ENCODE assay signal across 20 mouse cellular contexts in the genomic region with DNA sequence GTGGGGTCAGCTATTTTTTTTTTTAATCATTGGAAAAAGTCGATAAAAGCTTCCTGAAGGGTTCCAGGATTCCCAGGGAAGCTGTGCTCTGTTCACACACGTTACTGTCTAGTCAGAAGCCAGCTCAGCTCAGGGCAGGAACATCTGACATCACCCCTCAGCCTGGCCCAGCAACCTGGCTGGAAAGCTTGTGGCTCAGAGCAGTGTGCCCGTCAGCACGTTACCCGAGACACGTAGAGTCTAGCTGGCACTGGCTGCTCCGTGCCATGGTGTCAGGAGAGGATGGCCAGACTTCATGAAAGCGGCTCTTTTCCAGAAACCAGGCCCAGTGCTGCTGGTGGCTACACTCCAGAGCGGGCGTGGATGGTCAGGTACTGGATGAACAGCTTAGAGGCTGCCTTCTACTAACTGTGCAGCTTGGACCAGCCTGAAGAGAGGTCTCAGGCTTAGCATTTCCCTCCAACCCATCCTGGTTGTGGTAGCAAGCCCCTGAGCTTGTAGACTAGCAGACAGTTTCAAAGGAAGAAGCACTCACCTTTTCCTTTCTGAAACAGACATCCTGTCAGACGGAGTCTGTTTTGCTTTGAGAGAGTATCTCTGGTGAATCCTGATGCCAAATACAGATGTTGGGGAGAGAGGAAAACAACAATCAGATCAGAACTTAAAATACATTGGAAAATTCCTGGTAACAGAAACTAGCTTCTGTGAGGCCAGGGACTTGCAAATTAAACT.
DNase-seq lines count a peak whose midpoint lies in the region; ATAC-seq lines count a peak whose summit lies in the region.
"Had no signal": no experiment of that assay in that cellular context is flagged by ENCODE, and none has a peak within 500 bp of the region (broad histone marks: within the 10 kb centered on the region; RNA-seq: fewer than 3 reads in every experiment).

No protein-coding gene starts in this region.

- WGBS in limb, embryonic 13.5 days, result 81% methylated on average over 11 of the region's 11 CpGs
- WGBS in limb, embryonic 10.5 days, result 85% methylated on average over 11 of the region's 11 CpGs
- 69% methylated on average over 11 of the region's 11 CpGs for WGBS in embryonic facial prominence, embryonic 15.5 days
- WGBS in limb, embryonic 15.5 days, result 72% methylated on average over 11 of the region's 11 CpGs

- ATAC-seq in limb, embryonic 13.5 days (ENCODE audit: low FRiP score, low read depth), result no peak
- ATAC-seq in embryonic facial prominence, embryonic 15.5 days (ENCODE audit: insufficient number of reproducible peaks, low FRiP score, low TSS enrichment, low read depth), result no peak
- 0 out of 2 replicates have a peak, but pooled peaks have one; percentile 30 for ATAC-seq in limb, embryonic 15.5 days (ENCODE audit: insufficient number of reproducible peaks, low FRiP score, low TSS enrichment, low read depth)
- ATAC-seq: intestine, embryonic 16.5 days; midbrain, embryonic 15.5 days had no signal

- H3K4me3 ChIP-seq in limb, embryonic 13.5 days, result no peak overlapping the region
- no peak overlapping the region for H3K4me3 ChIP-seq in limb, embryonic 10.5 days
- no peak overlapping the region for H3K4me3 ChIP-seq in embryonic facial prominence, embryonic 15.5 days (replicated peaks)
- no peak overlapping the region for H3K4me3 ChIP-seq in limb, embryonic 15.5 days
- H3K4me3 ChIP-seq: embryonic facial prominence, embryonic 12.5 days; forebrain, embryonic 12.5 days; midbrain, embryonic 15.5 days had no signal

- H3K27ac ChIP-seq in limb, embryonic 13.5 days, result peak overlapping the region; percentile 15; the same call in 1 of the 2 replicates
- H3K27ac ChIP-seq in limb, embryonic 10.5 days, result no peak overlapping the region
- peak overlapping the region; percentile 29; the same call in 1 of the 2 replicates for H3K27ac ChIP-seq in embryonic facial prominence, embryonic 15.5 days (replicated peaks)
- no peak overlapping the region for H3K27ac ChIP-seq in limb, embryonic 15.5 days
- H3K27ac ChIP-seq: embryonic facial prominence, embryonic 12.5 days; forebrain, embryonic 12.5 days; midbrain, embryonic 15.5 days had no signal

- DNase-seq in heart, adult 11 months, result peak; percentile 80
- DNase-seq in heart, postnatal 25 days (ENCODE audit: low spot score), result no peak
- no peak for DNase-seq in limb, embryonic 10.5 days (ENCODE audit: low spot score)
- DNase-seq in right cerebral cortex, adult 2 months (ENCODE audit: low spot score in 2 of 2), result no peak
- no peak for DNase-seq in frontal cortex, postnatal 25 days (ENCODE audit: low spot score in 2 of 2)
- DNase-seq: adrenal gland, postnatal 10 days; B cell, adult 2 months; cerebellum, postnatal 36 days; kidney, postnatal 10 days; layer of hippocampus, adult 9-11 months; lung, embryonic 14.5 days; right cerebral cortex, postnatal 25 days had no signal

- H3K27me3 ChIP-seq in limb, embryonic 13.5 days, result no peaks in the 10 kb centered on the region
- no peaks in the 10 kb centered on the region for H3K27me3 ChIP-seq in limb, embryonic 10.5 days (ENCODE audit: low read depth, poor library complexity, severe bottlenecking)
- no peaks in the 10 kb centered on the region for H3K27me3 ChIP-seq in embryonic facial prominence, embryonic 15.5 days
- no peaks in the 10 kb centered on the region for H3K27me3 ChIP-seq in limb, embryonic 15.5 days
- H3K27me3 ChIP-seq: embryonic facial prominence, embryonic 12.5 days; forebrain, embryonic 12.5 days; midbrain, embryonic 15.5 days had no signal

- H3K9ac ChIP-seq in limb, embryonic 13.5 days, result no peak overlapping the region
- no peak overlapping the region for H3K9ac ChIP-seq in embryonic facial prominence, embryonic 15.5 days
- no peak overlapping the region for H3K9ac ChIP-seq in limb, embryonic 15.5 days
- H3K9ac ChIP-seq: embryonic facial prominence, embryonic 12.5 days; forebrain, embryonic 12.5 days; lung, embryonic 14.5 days; midbrain, embryonic 15.5 days had no signal

- no peaks in the 10 kb centered on the region for H3K9me3 ChIP-seq in limb, embryonic 13.5 days
- H3K9me3 ChIP-seq in limb, embryonic 10.5 days (replicated peaks), result no peaks in the 10 kb centered on the region
- H3K9me3 ChIP-seq in embryonic facial prominence, embryonic 15.5 days (replicated peaks), result no peaks in the 10 kb centered on the region
- no peaks in the 10 kb centered on the region for H3K9me3 ChIP-seq in limb, embryonic 15.5 days
- H3K9me3 ChIP-seq: forebrain, embryonic 12.5 days; midbrain, embryonic 15.5 days had no signal

- intact Hi-C loops in heart, postnatal 25 days (cut with DNase I), result no loop called here

- 0 out of 2 replicates have a peak, but pooled peaks cover 11% of the 10 kb centered on the region for H3K4me1 ChIP-seq in limb, embryonic 13.5 days
- no peaks in the 10 kb centered on the region for H3K4me1 ChIP-seq in limb, embryonic 10.5 days
- H3K4me1 ChIP-seq in embryonic facial prominence, embryonic 15.5 days, result peaks cover 11% of the 10 kb centered on the region; the same call in 1 of the 2 replicates
- H3K4me1 ChIP-seq in limb, embryonic 15.5 days, result no peaks in the 10 kb centered on the region
- H3K4me1 ChIP-seq: forebrain, embryonic 12.5 days; midbrain, embryonic 15.5 days had no signal

- no peaks in the 10 kb centered on the region for H3K36me3 ChIP-seq in limb, embryonic 13.5 days
- no peaks in the 10 kb centered on the region for H3K36me3 ChIP-seq in limb, embryonic 10.5 days
- no peaks in the 10 kb centered on the region for H3K36me3 ChIP-seq in embryonic facial prominence, embryonic 15.5 days
- no peaks in the 10 kb centered on the region for H3K36me3 ChIP-seq in limb, embryonic 15.5 days
- H3K36me3 ChIP-seq: embryonic facial prominence, embryonic 12.5 days; forebrain, embryonic 12.5 days; midbrain, embryonic 15.5 days had no signal

- H3K4me2 ChIP-seq in limb, embryonic 13.5 days (replicated peaks), result no peak overlapping the region
- H3K4me2 ChIP-seq in embryonic facial prominence, embryonic 15.5 days (replicated peaks), result no peak overlapping the region
- no peak overlapping the region for H3K4me2 ChIP-seq in limb, embryonic 15.5 days
- H3K4me2 ChIP-seq: embryonic facial prominence, embryonic 12.5 days; forebrain, embryonic 12.5 days; liver, embryonic 11.5 days; lung, embryonic 14.5 days; midbrain, embryonic 15.5 days had no signal

Comparison
In these comparisons a context has a peak if more than half of its experiments do, and no peak if none do; other contexts are left out.
1. H3K27ac ChIP-seq: peak in limb, embryonic 13.5 days (single experiment) and embryonic facial prominence, embryonic 15.5 days (single experiment); none in limb, embryonic 10.5 days (single experiment) and limb, embryonic 15.5 days (single experiment).